Mouse (Mus musculus) heart, adult 2 months (tissue): Measurements from ENCODE around the gene Ddx4.

Experiments used
- CTCF ChIP-seq: fragments of 200-600 bp; IDR thresholded peaks from 2 replicates; pipeline ENCODE4 v1.8.1; 2022; ENCODE audit warnings: antibody characterized with exemption, mild to moderate bottlenecking, moderate library complexity
- EP300 ChIP-seq: fragments of 200-500 bp; IDR thresholded peaks from 2 replicates; pipeline ENCODE4 v1.6.1; 2011; ENCODE audit warnings: low read depth, low read length, control low read depth; ENCODE audit not compliant: insufficient read depth
- POLR2A ChIP-seq: fragments of 200-500 bp; IDR thresholded peaks from 2 replicates; pipeline ENCODE4 v1.6.1; 2011; ENCODE audit warnings: mild to moderate bottlenecking, low read depth, low read length, control low read depth; ENCODE audit not compliant: insufficient read depth

DNA sequence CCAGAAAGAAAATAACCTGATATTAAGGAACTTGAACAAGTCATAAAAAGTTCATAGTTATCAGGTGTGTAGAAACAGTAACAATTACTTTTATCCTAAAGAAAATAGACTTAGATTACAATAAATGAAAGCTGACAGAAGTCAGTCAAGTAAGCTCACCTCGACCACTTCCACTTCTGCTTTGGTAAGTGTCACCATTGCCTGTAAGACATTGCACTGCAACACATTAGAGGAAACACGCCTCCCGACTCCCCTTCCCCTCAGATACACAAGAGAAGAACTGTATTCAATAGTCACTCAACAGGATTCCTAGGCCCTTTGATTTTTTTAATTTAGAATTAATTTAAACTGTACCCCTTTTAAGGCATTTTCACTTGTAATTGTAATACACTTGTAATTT, 27.7 kb downstream of the Ddx4 start:
- TF ChIP-seq EP300 (no peak), POLR2A (no peak), CTCF (no peak)
